Mouse (Mus musculus) neural tube, embryonic 15.5 days (tissue): ENCODE data around the gene B4galt5. TPM values are rescaled to one million over a fixed set of nuclear protein-coding genes. Genes with fewer than 3 reads are reported as not detected.

Experiments
- ATAC-seq: fragments of 200-750 bp; cut with Nextera tagmentation; 2 replicates; pipeline ENCODE4 v1.8.0; 2017; ENCODE audit warnings: mild to moderate bottlenecking, moderate TSS enrichment, moderate library complexity; ENCODE audit not compliant: low FRiP score
- H3K27ac ChIP-seq: fragments of 300-500 bp; sonication (generic); replicated peaks from 2 replicates; pipeline ENCODE4 v1.5.1; 2015; ENCODE audit warnings: mild to moderate bottlenecking, inconsistent platforms
- H3K27me3 ChIP-seq: fragments of 300-500 bp; sonication (generic); replicated peaks from 2 replicates; pipeline ENCODE4 v1.6.1; 2015; ENCODE audit warnings: inconsistent platforms
- H3K36me3 ChIP-seq: fragments of 300-500 bp; sonication (generic); 2 replicates; pipeline ENCODE4 v1.6.1; 2015; ENCODE audit warnings: inconsistent platforms
- H3K4me1 ChIP-seq: fragments of 300-500 bp; sonication (generic); 2 replicates; pipeline ENCODE4 v1.6.1; 2015; ENCODE audit warnings: inconsistent platforms
- H3K4me2 ChIP-seq: fragments of 300-500 bp; sonication (generic); 2 replicates; pipeline ENCODE4 v1.6.1; 2015; ENCODE audit warnings: inconsistent platforms, mild to moderate bottlenecking, moderate library complexity
- H3K4me3 ChIP-seq: fragments of 300-500 bp; sonication (generic); replicated peaks from 2 replicates; pipeline ENCODE4 v1.5.1; 2015; ENCODE audit warnings: mild to moderate bottlenecking, inconsistent platforms
- H3K9ac ChIP-seq: fragments of 300-500 bp; sonication (generic); replicated peaks from 2 replicates; pipeline ENCODE4 v1.6.1; 2015; ENCODE audit warnings: mild to moderate bottlenecking, inconsistent platforms
- H3K9me3 ChIP-seq: fragments of 300-500 bp; sonication (generic); replicated peaks from 2 replicates; pipeline ENCODE4 v1.6.1; 2016; ENCODE audit warnings: inconsistent platforms
- WGBS: fragments of 180-500 bp; shearing (Covaris S2); methylation state at CpG from one replicate; pipeline ENCODE4 v1.1.7; 2015; ENCODE audit warnings: mixed read lengths; 5-methylcytosine and 5-hydroxymethylcytosine counted together
- polyA plus RNA-seq: library from polyadenylated mRNA; unstranded; fragments of >200 nt; fragmentation: Nextera tagmentation; extraction: Ambion mirVana; gene quantifications from 2 replicates; pipeline ENCODE4 v1.2.1, GENCODE M21; 2015

Gene B4galt5
- polyA plus RNA-seq, 1 experiment from 2014 or later = 28.4 TPM

- Histone ChIP-seq H3K27ac (no peak overlapping the region), H3K9me3 (no peaks in the 10 kb centered on the region), H3K36me3 (no peaks in the 10 kb centered on the region), H3K4me3 (no peak overlapping the region), H3K4me1 (0 out of 2 replicates have a peak, but pooled peaks cover 8% of the 10 kb centered on the region), H3K27me3 (no peaks in the 10 kb centered on the region), H3K9ac (no peak overlapping the region), H3K4me2 (no peak overlapping the region)
- ATAC-seq = no peak
- WGBS = 83% methylated on average over 6 of the region's 6 CpGs
Observed at GRCm38 (mm10) chr2:167254808-167255207, 94.2 kb downstream of the B4galt5 start.

- Histone ChIP-seq H3K27me3 (no peaks in the 10 kb centered on the region), H3K27ac (no peak overlapping the region), H3K36me3 (no peaks in the 10 kb centered on the region), H3K4me1 (0 out of 2 replicates have a peak, but pooled peaks cover 8% of the 10 kb centered on the region), H3K9me3 (no peaks in the 10 kb centered on the region), H3K4me3 (no peak overlapping the region), H3K4me2 (no peak overlapping the region), H3K9ac (no peak overlapping the region)
- WGBS = 63% methylated on average over 7 of the region's 7 CpGs
- ATAC-seq = no peak
Observed at GRCm38 (mm10) chr2:167254185-167254584, 94.8 kb downstream of the B4galt5 start.

- 89% methylated on average over 5 of the region's 5 CpGs for WGBS
- no peak overlapping the region for H3K4me3 ChIP-seq
Observed at GRCm38 (mm10) chr2:167253476-167253875, 95.5 kb downstream of the B4galt5 start.

GRCm38 (mm10) chr2:167252057-167252687 is 96.8 kb downstream of the B4galt5 start:
- Histone ChIP-seq H3K4me3 (no peak overlapping the region), H3K36me3 (no peaks in the 10 kb centered on the region), H3K27ac (no peak overlapping the region), H3K4me2 (no peak overlapping the region), H3K27me3 (no peaks in the 10 kb centered on the region), H3K9ac (no peak overlapping the region), H3K9me3 (no peaks in the 10 kb centered on the region), H3K4me1 (0 out of 2 replicates have a peak, but pooled peaks cover 8% of the 10 kb centered on the region)
- ATAC-seq = no peak
- WGBS = 50% methylated on average over 3 of the region's 3 CpGs

More at GRCm38 (mm10) chr2:167253476-167253875, 95.5 kb downstream of the B4galt5 start:
- no peaks in the 10 kb centered on the region for H3K36me3 ChIP-seq
- H3K4me1 ChIP-seq = 0 out of 2 replicates have a peak, but pooled peaks cover 8% of the 10 kb centered on the region
- H3K9me3 ChIP-seq = no peaks in the 10 kb centered on the region
- no peak for ATAC-seq
- no peaks in the 10 kb centered on the region for H3K27me3 ChIP-seq
- H3K9ac ChIP-seq = no peak overlapping the region
- H3K4me2 ChIP-seq = no peak overlapping the region
- no peak overlapping the region for H3K27ac ChIP-seq

DNA sequence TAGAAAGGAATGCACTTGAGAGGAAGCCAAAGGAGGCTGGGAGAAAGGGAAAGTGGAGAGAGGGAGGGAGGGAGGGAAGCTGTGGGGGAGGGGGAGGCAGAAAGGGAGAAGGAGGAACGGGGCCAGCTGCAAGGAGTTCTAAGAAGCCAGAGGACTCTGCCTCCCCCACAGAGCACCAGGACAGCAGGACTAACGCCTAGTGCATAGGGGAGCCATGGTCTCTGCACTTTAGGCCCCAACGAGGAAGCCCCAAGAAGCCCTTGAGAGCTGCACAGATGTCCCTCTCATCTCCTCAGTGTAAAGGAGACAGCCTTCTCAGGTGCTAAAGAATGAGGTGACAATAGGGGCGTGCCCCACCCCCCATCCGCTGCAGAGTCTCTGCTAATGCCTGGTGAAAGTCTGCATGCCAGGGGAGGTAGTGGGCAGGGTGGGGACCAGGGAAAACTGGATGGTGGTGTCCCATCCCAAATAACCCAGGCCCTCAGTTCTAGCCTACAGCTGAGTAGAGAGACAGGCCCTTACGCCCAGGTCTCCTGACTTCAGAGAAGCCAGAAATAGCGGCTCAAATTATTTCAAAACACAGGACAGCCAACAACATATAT is 98.1 kb downstream of the B4galt5 start:
- Histone ChIP-seq H3K4me2 (no peak overlapping the region), H3K9me3 (no peaks in the 10 kb centered on the region), H3K36me3 (no peaks in the 10 kb centered on the region), H3K27ac (no peak overlapping the region), H3K27me3 (no peaks in the 10 kb centered on the region), H3K4me3 (no peak overlapping the region), H3K4me1 (0 out of 2 replicates have a peak, but pooled peaks cover 8% of the 10 kb centered on the region), H3K9ac (no peak overlapping the region)
- no peak for ATAC-seq
- WGBS = 35% methylated on average over 7 of the region's 7 CpGs

GRCm38 (mm10) chr2:167250003-167250735 is 98.8 kb downstream of the B4galt5 start:
- H3K4me3 ChIP-seq = no peak overlapping the region
- no peaks in the 10 kb centered on the region for H3K9me3 ChIP-seq
- no peak overlapping the region for H3K9ac ChIP-seq
- 45% methylated on average over 11 of the region's 11 CpGs for WGBS
- no peak for ATAC-seq
- no peaks in the 10 kb centered on the region for H3K27me3 ChIP-seq
- H3K4me2 ChIP-seq = no peak overlapping the region
- no peaks in the 10 kb centered on the region for H3K36me3 ChIP-seq
- 0 out of 2 replicates have a peak, but pooled peaks cover 8% of the 10 kb centered on the region for H3K4me1 ChIP-seq
- H3K27ac ChIP-seq = no peak overlapping the region

GRCm38 (mm10) chr2:167249591-167249990 is 99.4 kb downstream of the B4galt5 start:
- Histone ChIP-seq H3K4me1 (0 out of 2 replicates have a peak, but pooled peaks cover 8% of the 10 kb centered on the region), H3K27me3 (no peaks in the 10 kb centered on the region)
- no peak for ATAC-seq

More at GRCm38 (mm10) chr2:167249591-167249990, 99.4 kb downstream of the B4galt5 start:
- Histone ChIP-seq H3K4me2 (no peak overlapping the region), H3K9me3 (no peaks in the 10 kb centered on the region), H3K27ac (no peak overlapping the region), H3K36me3 (no peaks in the 10 kb centered on the region), H3K9ac (no peak overlapping the region), H3K4me3 (no peak overlapping the region)
- 77% methylated on average over 3 of the region's 3 CpGs for WGBS

Other genes starting within 250 kb of the B4galt5 start
- gene Kcnb1, start 159.0 kb downstream of the B4galt5 start, polyA plus RNA-seq = 3.8 and 3.9 TPM in 2 replicates
- gene Ptgis, start 108.6 kb downstream of the B4galt5 start, polyA plus RNA-seq = 5.6 and 6.7 TPM in 2 replicates
- 21.2 and 22.1 TPM in 2 replicates for gene Slc9a8, start 72.5 kb upstream of the B4galt5 start, polyA plus RNA-seq
- 98.4 and 106 TPM in 2 replicates for gene Rnf114, start 143.5 kb upstream of the B4galt5 start, polyA plus RNA-seq
- gene Spata2, start 143.7 kb upstream of the B4galt5 start, polyA plus RNA-seq = 27.0 and 28.6 TPM in 2 replicates
- gene Snai1, start 189.0 kb upstream of the B4galt5 start, polyA plus RNA-seq = 6.3 and 8.6 TPM in 2 replicates